Mouse (Mus musculus) hindbrain, embryonic 11.5 days (tissue): ENCODE results near the gene Ralb. TPM values are rescaled to one million over a fixed set of nuclear protein-coding genes. Genes with fewer than 3 reads are reported as not detected.

ENCODE experiments used
- ATAC-seq: fragments of 200-750 bp; cut with Nextera tagmentation; 2 replicates; pipeline ENCODE4 v1.8.0; 2017; ENCODE audit warnings: mild to moderate bottlenecking, moderate TSS enrichment, moderate library complexity; ENCODE audit not compliant: low FRiP score
- DNase-seq: peaks from one replicate; pipeline ENCODE4 v3.0.0-alpha.2; 2015; ENCODE audit warnings: low spot score
- H3K27ac ChIP-seq: fragments of 300-500 bp; sonication (generic); 2 replicates; pipeline ENCODE4 v1.5.1; 2014; ENCODE audit warnings: mild to moderate bottlenecking, low read depth, low read length
- H3K27me3 ChIP-seq: fragments of 300-500 bp; sonication (generic); 2 replicates; pipeline ENCODE4 v1.6.1; 2014; ENCODE audit warnings: mild to moderate bottlenecking, low read length, moderate library complexity, mixed read lengths; ENCODE audit not compliant: control insufficient read depth, insufficient read depth
- H3K36me3 ChIP-seq: fragments of 300-500 bp; sonication (generic); 2 replicates; pipeline ENCODE4 v1.6.1; 2014; ENCODE audit warnings: mild to moderate bottlenecking, low read length, moderate library complexity, mixed read lengths; ENCODE audit not compliant: control insufficient read depth, insufficient read depth
- H3K4me1 ChIP-seq: fragments of 300-500 bp; sonication (generic); replicated peaks from 2 replicates; pipeline ENCODE4 v1.6.1; 2014; ENCODE audit warnings: low read length, mixed read lengths; ENCODE audit not compliant: control insufficient read depth, insufficient read depth
- H3K4me2 ChIP-seq: fragments of 300-500 bp; sonication (generic); replicated peaks from 2 replicates; pipeline ENCODE4 v1.6.1; 2014; ENCODE audit warnings: mild to moderate bottlenecking, low read depth, low read length
- H3K4me3 ChIP-seq: fragments of 300-500 bp; sonication (generic); 2 replicates; pipeline ENCODE4 v1.5.1; 2014; ENCODE audit warnings: low read depth, low read length
- H3K9ac ChIP-seq: fragments of 300-500 bp; sonication (generic); 2 replicates; pipeline ENCODE4 v1.6.1; 2014; ENCODE audit warnings: low read depth, low read length
- H3K9me3 ChIP-seq: fragments of 300-500 bp; sonication (generic); 2 replicates; pipeline ENCODE4 v1.6.1; 2016; ENCODE audit warnings: low read length; ENCODE audit not compliant: control insufficient read depth
- WGBS: fragments of 180-500 bp; shearing (Covaris S2); extraction: QIAGEN DNeasy Blood & Tissue Kit; methylation state at CpG from one replicate; pipeline ENCODE4 v1.1.7; 2014; 5-methylcytosine and 5-hydroxymethylcytosine counted together
- polyA plus RNA-seq: library from polyadenylated mRNA; unstranded; fragments of >200 nt; fragmentation: Nextera tagmentation; extraction: Ambion mirVana; gene quantifications from 2 replicates; pipeline ENCODE4 v1.2.1, GENCODE M21; 2014

Ralb gene
- polyA plus RNA-seq, 1 experiment from 2014 or later: 70.5 TPM

DNA sequence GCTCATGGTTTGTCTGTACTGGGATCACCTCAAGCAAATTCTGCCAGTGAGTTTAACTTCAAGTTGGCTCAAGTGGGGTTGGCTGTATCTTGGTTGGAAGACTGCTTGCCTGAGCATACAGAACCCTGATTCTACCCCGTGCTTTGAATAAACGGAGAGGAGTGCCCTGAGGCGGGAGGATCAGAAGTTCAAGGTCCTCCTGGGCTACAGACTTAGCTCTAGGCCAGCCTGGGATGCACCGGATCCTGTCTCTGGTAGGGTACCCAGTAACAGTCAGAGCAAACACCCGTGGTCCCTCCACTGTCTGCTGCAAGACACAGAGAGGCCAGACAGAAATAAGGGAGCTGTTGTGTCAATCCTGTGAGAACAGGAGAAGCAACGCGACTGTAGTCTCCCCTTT is 17.1 kb upstream of the Ralb start:
- no peak overlapping the region for H3K4me3 ChIP-seq
- H3K27ac ChIP-seq: no peak overlapping the region
- ATAC-seq (no peak), DNase-seq (no peak)
- H3K4me1 ChIP-seq: peaks cover 3% of the 10 kb centered on the region; the same call in 1 of the 2 replicates
- H3K36me3 ChIP-seq: no peaks in the 10 kb centered on the region
- H3K27me3 ChIP-seq: no peaks in the 10 kb centered on the region
- no peak overlapping the region for H3K4me2 ChIP-seq
- H3K9me3 ChIP-seq: no peaks in the 10 kb centered on the region
- WGBS: 86% methylated on average over 7 of the region's 7 CpGs
- no peak overlapping the region for H3K9ac ChIP-seq

DNA sequence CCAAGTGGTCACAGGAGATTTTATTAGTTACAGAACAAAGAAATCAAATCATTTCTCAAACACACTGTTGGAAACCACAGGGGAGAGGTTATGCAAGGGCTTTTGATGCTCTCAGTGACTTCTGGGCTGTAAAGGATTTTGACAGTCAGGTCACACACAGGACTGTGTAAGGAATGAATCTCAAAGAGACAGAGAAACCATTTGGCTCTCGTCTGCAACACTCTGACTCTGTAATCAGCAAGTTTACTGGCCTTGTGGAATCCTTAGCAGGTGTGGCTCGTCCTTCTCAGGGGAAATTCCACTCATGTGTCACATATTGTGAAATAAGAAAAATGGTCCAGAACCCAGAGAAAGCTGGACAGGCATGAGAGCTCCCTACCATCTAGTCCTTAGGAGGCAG is 16.4 kb upstream of the Ralb start:
- Histone ChIP-seq H3K4me3 (no peak overlapping the region), H3K36me3 (no peaks in the 10 kb centered on the region), H3K27ac (no peak overlapping the region), H3K9me3 (no peaks in the 10 kb centered on the region), H3K27me3 (no peaks in the 10 kb centered on the region), H3K4me1 (no peaks in the 10 kb centered on the region; the same call in 1 of the 2 replicates), H3K4me2 (no peak overlapping the region), H3K9ac (no peak overlapping the region)
- no peak for ATAC-seq
- DNase-seq: no peak
- WGBS: 60% methylated on average over 2 of the region's 2 CpGs

DNA sequence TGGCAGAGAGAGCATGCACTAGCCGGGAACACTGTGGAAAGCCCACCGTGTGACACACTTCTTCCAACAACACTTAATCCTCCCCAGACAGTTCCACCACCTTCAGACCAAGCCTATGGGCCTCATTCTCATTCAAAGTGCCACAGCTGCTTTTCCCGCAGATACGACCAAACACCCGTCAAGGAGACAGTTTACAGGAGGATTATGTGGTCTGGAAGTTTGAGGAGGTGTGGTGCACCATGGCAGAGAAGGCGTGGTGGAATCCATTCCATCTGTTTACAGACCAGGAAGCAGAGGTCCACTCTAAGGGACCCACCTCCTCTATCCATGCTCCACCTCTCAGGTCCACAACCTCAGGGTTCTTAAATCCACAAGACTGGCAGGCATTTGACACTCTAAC is 14.7 kb upstream of the Ralb start:
- Histone ChIP-seq H3K36me3 (no peaks in the 10 kb centered on the region), H3K27me3 (no peaks in the 10 kb centered on the region), H3K4me2 (no peak overlapping the region), H3K27ac (no peak overlapping the region), H3K9me3 (no peaks in the 10 kb centered on the region), H3K4me1 (no peaks in the 10 kb centered on the region), H3K9ac (no peak overlapping the region), H3K4me3 (no peak overlapping the region)
- DNase-seq: no peak
- WGBS: 90% methylated on average over 6 of the region's 6 CpGs
- no peak for ATAC-seq

DNA sequence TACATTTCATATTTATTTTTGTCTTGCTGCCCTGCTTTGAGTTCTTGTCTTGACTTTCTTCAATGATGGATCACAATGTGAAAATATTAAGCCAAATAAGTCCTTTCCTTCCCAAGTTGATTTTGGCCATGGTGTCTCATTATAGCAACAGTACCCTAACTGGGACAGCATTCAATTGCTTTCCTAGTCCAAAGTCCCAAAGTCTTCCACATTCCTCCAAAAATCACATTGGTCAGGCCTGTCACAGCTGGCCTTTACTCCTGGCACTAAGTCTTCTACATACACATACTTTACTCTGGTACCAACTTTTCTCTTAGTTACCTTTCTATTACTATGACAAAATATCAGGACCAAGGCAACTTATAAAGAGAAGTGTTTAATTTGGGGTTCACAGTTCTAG is 14.2 kb upstream of the Ralb start:
- no peak overlapping the region for H3K27ac ChIP-seq
- no peak overlapping the region for H3K9ac ChIP-seq
- H3K36me3 ChIP-seq: no peaks in the 10 kb centered on the region
- DNase-seq (no peak), ATAC-seq (no peak)
- no peaks in the 10 kb centered on the region for H3K9me3 ChIP-seq
- no peak overlapping the region for H3K4me2 ChIP-seq
- no peaks in the 10 kb centered on the region for H3K4me1 ChIP-seq
- H3K4me3 ChIP-seq: no peak overlapping the region
- no peaks in the 10 kb centered on the region for H3K27me3 ChIP-seq

DNA sequence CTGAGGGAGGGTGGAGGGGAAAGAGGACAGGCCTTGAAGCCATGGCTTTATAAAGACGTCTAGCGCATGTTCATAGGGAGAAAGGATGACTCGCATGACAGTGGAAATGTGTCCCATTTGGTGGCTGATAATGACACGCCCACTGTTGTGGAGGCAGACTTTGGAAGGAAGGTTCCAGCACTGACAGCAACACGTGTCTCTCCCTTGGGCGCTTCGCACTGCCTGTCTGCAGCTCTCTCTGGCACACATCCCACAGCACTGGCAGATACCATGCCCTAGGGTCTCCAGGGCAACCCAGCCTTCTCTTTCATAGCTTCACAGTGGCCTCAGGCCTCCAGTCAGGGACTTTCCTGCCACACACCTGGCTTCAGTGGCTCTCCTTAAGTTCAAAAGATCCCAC is 13.5 kb upstream of the Ralb start:
- ATAC-seq: no peak
- no peak for DNase-seq
- Histone ChIP-seq H3K9me3 (no peaks in the 10 kb centered on the region), H3K4me3 (no peak overlapping the region), H3K27me3 (no peaks in the 10 kb centered on the region), H3K27ac (no peak overlapping the region), H3K4me2 (no peak overlapping the region), H3K36me3 (no peaks in the 10 kb centered on the region), H3K9ac (no peak overlapping the region), H3K4me1 (no peaks in the 10 kb centered on the region)
- WGBS: 87% methylated on average over 7 of the region's 7 CpGs

DNA sequence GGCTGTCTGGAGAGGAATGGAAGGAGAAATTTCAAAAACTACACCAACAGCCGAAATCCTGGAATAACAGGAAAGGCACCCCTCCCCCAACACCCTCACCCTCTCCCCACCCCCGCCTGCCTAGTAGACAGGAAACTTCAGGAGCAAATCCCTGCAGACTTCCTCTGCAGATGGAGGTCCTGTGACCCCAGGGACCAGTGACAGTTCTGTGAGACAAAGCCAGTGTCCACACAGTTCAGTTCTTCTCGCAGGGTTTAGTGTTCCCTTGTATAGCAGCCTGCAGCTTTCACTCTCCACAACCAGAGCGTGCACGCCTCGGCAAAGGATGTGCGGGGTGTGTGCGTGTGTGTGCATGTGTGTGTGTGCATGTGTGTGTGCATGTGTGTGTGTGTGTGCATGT is 6.3 kb upstream of the Ralb start:
- Histone ChIP-seq H3K27me3 (no peaks in the 10 kb centered on the region), H3K4me2 (no peak overlapping the region), H3K4me3 (no peak overlapping the region), H3K4me1 (no peaks in the 10 kb centered on the region), H3K27ac (no peak overlapping the region), H3K9me3 (no peaks in the 10 kb centered on the region), H3K36me3 (no peaks in the 10 kb centered on the region), H3K9ac (no peak overlapping the region)
- DNase-seq (no peak), ATAC-seq (no peak)
- 60% methylated on average over 8 of the region's 8 CpGs for WGBS

DNA sequence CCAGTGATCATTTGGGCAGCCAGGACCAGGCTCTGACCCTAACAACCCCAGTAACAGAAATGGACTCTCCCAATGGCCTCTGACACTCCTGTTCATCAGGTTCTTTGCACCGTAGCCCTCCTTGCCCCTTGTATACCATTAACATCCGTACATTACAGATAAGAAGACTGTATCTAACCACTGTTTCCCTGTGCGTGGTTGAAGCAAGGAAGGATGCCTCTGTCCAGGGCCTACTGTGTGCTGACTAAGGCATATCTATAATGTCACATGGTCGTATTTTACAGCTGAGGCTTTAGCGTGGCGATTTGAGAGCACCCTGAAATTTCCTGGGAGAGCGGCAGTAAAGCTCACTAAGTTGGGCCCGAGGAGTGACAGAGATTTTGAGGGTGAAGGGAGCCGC is 5.8 kb upstream of the Ralb start:
- no peaks in the 10 kb centered on the region; the same call in 1 of the 2 replicates for H3K27me3 ChIP-seq
- H3K4me1 ChIP-seq: no peaks in the 10 kb centered on the region
- DNase-seq (no peak), ATAC-seq (no peak)
- 75% methylated on average over 9 of the region's 9 CpGs for WGBS
- H3K9me3 ChIP-seq: no peaks in the 10 kb centered on the region
- no peak overlapping the region for H3K27ac ChIP-seq
- no peak overlapping the region for H3K4me2 ChIP-seq
- no peaks in the 10 kb centered on the region for H3K36me3 ChIP-seq
- H3K9ac ChIP-seq: no peak overlapping the region
- H3K4me3 ChIP-seq: no peak overlapping the region

DNA sequence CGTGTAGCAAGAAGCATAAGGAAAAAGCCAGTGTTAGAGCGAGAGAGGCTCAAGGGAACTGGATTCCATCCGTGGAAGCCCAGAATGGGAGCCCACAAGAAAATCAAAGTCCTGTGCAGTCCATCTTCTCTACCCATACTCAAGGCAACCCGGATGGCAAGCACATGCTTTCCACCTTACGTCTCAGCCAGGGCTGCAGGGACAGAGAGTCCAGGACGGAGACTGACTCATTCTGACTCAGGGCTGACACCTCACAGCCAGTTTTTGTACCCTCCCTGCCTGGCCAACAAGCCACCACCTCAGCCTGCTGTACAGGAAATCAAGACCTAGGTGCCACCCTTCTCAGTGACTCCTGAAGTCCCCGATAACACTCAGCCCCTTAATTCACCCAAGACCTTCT is 4.9 kb upstream of the Ralb start:
- Histone ChIP-seq H3K4me2 (no peak overlapping the region), H3K36me3 (no peaks in the 10 kb centered on the region), H3K4me1 (no peaks in the 10 kb centered on the region), H3K9ac (no peak overlapping the region), H3K27me3 (no peaks in the 10 kb centered on the region; the same call in 1 of the 2 replicates), H3K4me3 (no peak overlapping the region), H3K9me3 (no peaks in the 10 kb centered on the region), H3K27ac (no peak overlapping the region)
- ATAC-seq: no peak
- DNase-seq: no peak
- WGBS: 82% methylated on average over 7 of the region's 7 CpGs

DNA sequence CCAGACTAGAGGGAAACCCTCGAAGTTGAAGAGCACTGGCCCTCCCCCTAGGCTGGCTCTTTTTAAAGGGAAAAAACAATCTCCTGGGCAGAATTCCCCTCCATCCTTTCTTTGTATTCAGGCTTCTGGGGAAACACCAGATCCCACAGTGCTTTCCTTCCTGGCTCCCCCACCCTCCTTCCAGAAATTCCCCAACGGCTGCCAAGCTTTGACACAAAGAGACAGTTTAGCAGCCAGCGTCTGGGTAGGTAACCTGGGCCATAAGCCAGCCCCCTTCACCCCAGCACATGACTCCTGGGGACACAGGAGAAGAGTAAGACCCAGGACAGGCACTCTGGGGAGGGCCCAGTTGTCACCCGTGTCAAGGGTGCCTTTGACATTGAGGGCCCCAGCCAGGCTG is 4.0 kb upstream of the Ralb start:
- WGBS: 62% methylated on average over 4 of the region's 4 CpGs
- no peak for DNase-seq
- Histone ChIP-seq H3K36me3 (no peaks in the 10 kb centered on the region), H3K9ac (no peak overlapping the region), H3K4me1 (0 out of 2 replicates have a peak, but pooled peaks cover 2% of the 10 kb centered on the region), H3K4me3 (no peak overlapping the region), H3K27ac (no peak overlapping the region), H3K9me3 (no peaks in the 10 kb centered on the region), H3K4me2 (no peak overlapping the region), H3K27me3 (no peaks in the 10 kb centered on the region; the same call in 1 of the 2 replicates)
- ATAC-seq: no peak
